Mouse (Mus musculus): ENCODE measurements around the gene Dis3l. TPM values are rescaled to one million over a fixed set of nuclear protein-coding genes. Genes with fewer than 3 reads are reported as not detected.

Dis3l gene
- polyA plus RNA-seq, 1 experiment: 7.2 TPM

DNA sequence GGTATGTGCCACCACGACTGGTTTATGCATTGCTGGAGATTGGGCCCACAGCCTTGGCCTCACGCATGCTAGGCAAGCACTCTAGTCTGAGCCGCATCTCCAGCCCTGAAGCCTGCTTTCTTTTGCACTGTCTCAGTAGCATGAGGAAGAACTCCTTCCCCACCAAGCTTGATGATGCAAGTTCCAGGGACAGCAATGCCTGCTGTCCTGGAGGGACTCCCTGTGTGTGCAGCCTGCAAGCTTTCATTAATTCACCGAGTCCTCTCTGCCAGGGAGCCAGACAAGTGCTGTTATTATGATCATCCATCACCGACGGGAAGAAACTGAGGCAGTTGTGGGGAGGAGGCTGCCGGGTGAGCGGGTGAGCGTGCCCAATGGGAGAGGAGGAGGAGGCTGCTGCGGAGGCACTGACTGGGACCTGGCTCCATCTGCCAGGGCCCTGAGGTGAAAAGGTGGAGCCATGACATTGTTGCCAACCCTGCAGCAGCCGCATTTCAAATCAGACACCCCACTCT lies 30.3 kb upstream of the Dis3l start:
- Histone ChIP-seq H3K4me3 (ENCODE audit: low read depth, low read length) (no peak overlapping the region), H3K27me3 (ENCODE audit: control insufficient read depth, insufficient read depth, low read length) (no peaks in the 10 kb centered on the region; the same call in 1 of the 2 replicates), H3K27ac (ENCODE audit: insufficient read depth, low read depth, low read length) (no peak overlapping the region), H3K4me1 (ENCODE audit: control insufficient read depth, insufficient read depth, insufficient read length, low read length) (no peaks in the 10 kb centered on the region), H3K36me3 (ENCODE audit: control insufficient read depth, insufficient read depth, low read length) (no peaks in the 10 kb centered on the region)
- 69% methylated on average over 11 of the region's 11 CpGs for WGBS
- no peak for TF ChIP-seq POLR2A (IDR thresholded peaks at IDR 0.05; ENCODE audit: low read depth, low read length)
- TF ChIP-seq CTCF (IDR thresholded peaks at IDR 0.05; ENCODE audit: extremely low read depth, insufficient read length, insufficient replicate concordance, low read depth, low read length): no peak

DNA sequence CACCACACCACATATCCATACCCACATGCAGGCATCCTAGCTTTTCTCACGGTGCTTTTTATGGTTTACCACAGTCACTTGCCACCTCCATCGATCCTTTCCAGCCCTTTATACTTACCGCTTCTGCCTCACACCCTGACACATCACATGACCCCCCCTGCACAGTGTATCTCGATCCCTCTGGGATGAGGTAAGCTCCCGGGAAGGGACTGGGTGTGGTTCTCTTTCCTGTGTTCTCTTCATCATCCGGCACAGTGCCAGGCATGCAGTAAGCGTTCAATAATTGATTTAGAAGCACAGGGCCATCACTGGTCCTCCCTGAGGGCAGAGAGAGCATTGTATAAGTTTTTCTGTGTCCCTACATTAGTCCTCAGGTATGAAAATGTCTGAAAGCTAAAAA lies 28.8 kb upstream of the Dis3l start:
- no peaks in the 10 kb centered on the region for H3K4me1 ChIP-seq (ENCODE audit: control insufficient read depth, insufficient read depth, insufficient read length, low read length)
- H3K27me3 ChIP-seq (ENCODE audit: control insufficient read depth, insufficient read depth, low read length): no peaks in the 10 kb centered on the region; the same call in 1 of the 2 replicates
- TF ChIP-seq CTCF (IDR thresholded peaks at IDR 0.05; ENCODE audit: extremely low read depth, insufficient read length, insufficient replicate concordance, low read depth, low read length) (no peak), POLR2A (IDR thresholded peaks at IDR 0.05; ENCODE audit: low read depth, low read length) (no peak)
- H3K27ac ChIP-seq (ENCODE audit: insufficient read depth, low read depth, low read length): no peak overlapping the region
- 19% methylated on average over 7 of the region's 7 CpGs for WGBS
- no peaks in the 10 kb centered on the region for H3K36me3 ChIP-seq (ENCODE audit: control insufficient read depth, insufficient read depth, low read length)
- no peak overlapping the region for H3K4me3 ChIP-seq (ENCODE audit: low read depth, low read length)

DNA sequence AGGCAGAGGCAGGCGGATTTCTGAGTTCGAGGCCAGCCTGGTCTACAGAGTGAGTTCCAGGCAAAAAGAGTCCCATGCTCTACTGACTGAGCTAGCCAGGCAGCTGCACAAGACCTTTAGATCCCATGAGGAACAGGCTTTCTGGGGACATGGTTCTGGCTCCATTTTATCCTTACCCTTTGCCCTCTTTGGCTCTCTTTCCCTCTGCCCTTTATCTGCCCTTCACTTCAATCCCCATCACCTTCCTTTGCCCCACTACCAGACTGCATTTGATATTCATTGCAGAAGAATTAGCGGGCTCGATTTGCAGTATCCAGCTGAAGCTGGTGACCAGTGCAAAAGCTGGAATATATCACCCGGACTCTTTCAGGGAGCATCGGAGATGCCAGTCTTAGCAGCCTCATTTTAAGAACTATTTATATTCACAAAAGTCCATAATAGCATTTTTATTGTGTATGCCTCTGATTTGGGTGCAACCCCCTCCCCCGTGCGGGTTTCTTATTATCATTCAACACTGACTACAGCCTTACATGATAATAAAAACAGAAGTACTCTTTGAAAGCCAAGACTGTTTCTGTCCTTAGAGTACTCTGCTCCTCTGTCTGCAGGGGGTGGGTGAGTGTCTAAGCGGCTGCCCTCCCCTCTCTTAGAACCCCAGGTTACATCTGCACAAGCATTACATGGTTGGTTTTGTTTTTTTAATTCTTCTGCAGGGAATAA lies 20.3 kb upstream of the Dis3l start:
- Histone ChIP-seq H3K4me1 (ENCODE audit: control insufficient read depth, insufficient read depth, insufficient read length, low read length) (no peaks in the 10 kb centered on the region), H3K4me3 (ENCODE audit: low read depth, low read length) (no peak overlapping the region), H3K27ac (ENCODE audit: insufficient read depth, low read depth, low read length) (no peak overlapping the region), H3K36me3 (ENCODE audit: control insufficient read depth, insufficient read depth, low read length) (no peaks in the 10 kb centered on the region), H3K27me3 (ENCODE audit: control insufficient read depth, insufficient read depth, low read length) (no peaks in the 10 kb centered on the region)
- TF ChIP-seq CTCF (IDR thresholded peaks at IDR 0.05; ENCODE audit: extremely low read depth, insufficient read length, insufficient replicate concordance, low read depth, low read length) (no peak), POLR2A (IDR thresholded peaks at IDR 0.05; ENCODE audit: low read depth, low read length) (no peak)
- WGBS: 89% methylated on average over 9 of the region's 9 CpGs

DNA sequence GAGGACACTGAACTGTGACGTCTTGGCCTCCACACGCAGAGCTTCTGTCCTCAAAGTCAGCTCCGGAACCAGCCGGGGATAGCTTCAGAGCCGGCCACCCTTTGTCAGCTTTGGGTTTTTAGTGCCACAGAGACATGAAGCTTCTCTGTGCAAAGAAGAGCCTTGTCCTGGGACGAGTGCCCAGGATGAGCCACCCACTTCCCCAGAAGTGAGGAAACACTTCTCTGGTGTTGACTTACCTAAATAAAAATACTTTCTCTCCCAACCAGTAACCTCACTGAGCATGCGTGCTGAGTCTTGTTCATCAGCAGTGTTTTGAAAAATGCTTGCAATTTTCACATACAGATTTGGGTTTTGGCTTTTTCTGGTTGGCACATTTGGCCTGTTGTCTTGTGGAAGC lies 14.5 kb upstream of the Dis3l start:
- Histone ChIP-seq H3K4me1 (ENCODE audit: control insufficient read depth, insufficient read depth, insufficient read length, low read length) (no peaks in the 10 kb centered on the region), H3K36me3 (ENCODE audit: control insufficient read depth, insufficient read depth, low read length) (no peaks in the 10 kb centered on the region), H3K27ac (ENCODE audit: insufficient read depth, low read depth, low read length) (no peak overlapping the region), H3K27me3 (ENCODE audit: control insufficient read depth, insufficient read depth, low read length) (no peaks in the 10 kb centered on the region), H3K4me3 (ENCODE audit: low read depth, low read length) (no peak overlapping the region)
- TF ChIP-seq POLR2A (IDR thresholded peaks at IDR 0.05; ENCODE audit: low read depth, low read length) (no peak), CTCF (IDR thresholded peaks at IDR 0.05; ENCODE audit: extremely low read depth, insufficient read length, insufficient replicate concordance, low read depth, low read length) (no peak)
- 81% methylated on average over 7 of the region's 7 CpGs for WGBS

DNA sequence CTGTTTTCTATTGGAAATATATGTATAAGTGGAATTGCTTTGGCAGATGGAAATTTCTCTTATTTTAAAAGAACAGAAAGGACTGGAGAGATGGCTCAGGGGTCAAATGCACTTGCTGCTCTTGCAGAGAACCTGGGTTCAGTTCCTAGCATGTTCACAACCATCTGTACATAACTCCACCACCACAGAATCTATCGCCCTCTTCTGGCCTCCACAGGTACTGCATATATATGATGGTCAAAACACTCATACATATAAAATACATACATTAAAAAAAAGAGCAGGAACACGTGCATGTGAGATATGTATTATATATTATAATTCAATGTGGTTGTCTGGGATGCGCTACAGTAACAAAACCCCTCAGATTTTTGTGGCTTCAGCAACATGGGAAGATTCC lies 10.1 kb upstream of the Dis3l start:
- TF ChIP-seq CTCF (IDR thresholded peaks at IDR 0.05; ENCODE audit: extremely low read depth, insufficient read length, insufficient replicate concordance, low read depth, low read length): peak; percentile 37; the same call in 1 of the 2 replicates
- TF ChIP-seq POLR2A (IDR thresholded peaks at IDR 0.05; ENCODE audit: low read depth, low read length): no peak
- Histone ChIP-seq H3K27ac (ENCODE audit: insufficient read depth, low read depth, low read length) (no peak overlapping the region), H3K36me3 (ENCODE audit: control insufficient read depth, insufficient read depth, low read length) (no peaks in the 10 kb centered on the region), H3K4me1 (ENCODE audit: control insufficient read depth, insufficient read depth, insufficient read length, low read length) (no peaks in the 10 kb centered on the region), H3K4me3 (ENCODE audit: low read depth, low read length) (no peak overlapping the region), H3K27me3 (ENCODE audit: control insufficient read depth, insufficient read depth, low read length) (no peaks in the 10 kb centered on the region)
- 43% methylated on average over 3 of the region's 3 CpGs for WGBS

DNA sequence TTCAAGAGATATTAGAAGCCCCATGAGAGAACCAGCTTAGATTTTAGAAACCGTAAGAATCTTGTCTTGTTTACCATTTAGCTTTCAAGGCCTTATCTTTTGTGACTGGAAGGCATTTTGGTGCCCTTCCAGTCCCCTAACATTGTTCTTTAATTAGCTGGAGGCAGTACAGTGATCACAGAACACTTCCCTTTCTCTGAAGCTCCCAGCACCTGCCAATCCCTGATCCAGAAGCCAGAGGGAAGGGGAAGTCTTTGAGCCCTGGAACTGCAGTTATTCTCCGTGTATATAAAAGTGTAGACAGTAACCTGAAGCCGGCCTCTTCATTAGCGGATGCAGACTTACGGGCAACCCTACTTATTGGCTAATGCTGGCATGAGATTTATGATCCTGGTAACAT lies 8.4 kb upstream of the Dis3l start:
- Histone ChIP-seq H3K27me3 (ENCODE audit: control insufficient read depth, insufficient read depth, low read length) (no peaks in the 10 kb centered on the region), H3K4me3 (ENCODE audit: low read depth, low read length) (no peak overlapping the region), H3K27ac (ENCODE audit: insufficient read depth, low read depth, low read length) (no peak overlapping the region), H3K36me3 (ENCODE audit: control insufficient read depth, insufficient read depth, low read length) (no peaks in the 10 kb centered on the region), H3K4me1 (ENCODE audit: control insufficient read depth, insufficient read depth, insufficient read length, low read length) (no peaks in the 10 kb centered on the region)
- TF ChIP-seq CTCF (IDR thresholded peaks at IDR 0.05; ENCODE audit: extremely low read depth, insufficient read length, insufficient replicate concordance, low read depth, low read length) (no peak), POLR2A (IDR thresholded peaks at IDR 0.05; ENCODE audit: low read depth, low read length) (no peak)
- WGBS: 49% methylated on average over 5 of the region's 5 CpGs

DNA sequence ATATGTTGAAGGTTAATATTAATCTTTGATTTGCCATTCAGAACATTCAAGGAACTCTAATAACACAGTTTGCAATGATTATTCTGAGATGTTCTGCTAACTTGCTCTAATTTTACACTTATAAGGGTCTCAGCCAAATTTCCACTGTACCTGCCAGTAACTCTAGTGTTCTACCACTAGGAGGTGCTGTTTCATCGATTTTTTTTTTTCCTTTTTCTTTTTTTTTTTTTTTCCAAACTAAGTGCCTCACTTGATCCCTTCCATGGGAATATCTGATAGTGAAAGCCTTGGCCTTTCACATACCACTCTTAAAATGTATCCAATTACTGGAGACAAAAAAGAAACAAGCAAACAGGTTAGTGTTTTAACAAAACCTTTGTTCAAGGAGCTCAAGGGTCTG lies 6.3 kb upstream of the Dis3l start:
- Histone ChIP-seq H3K4me3 (ENCODE audit: low read depth, low read length) (no peak overlapping the region), H3K36me3 (ENCODE audit: control insufficient read depth, insufficient read depth, low read length) (no peaks in the 10 kb centered on the region), H3K27ac (ENCODE audit: insufficient read depth, low read depth, low read length) (no peak overlapping the region), H3K27me3 (ENCODE audit: control insufficient read depth, insufficient read depth, low read length) (no peaks in the 10 kb centered on the region), H3K4me1 (ENCODE audit: control insufficient read depth, insufficient read depth, insufficient read length, low read length) (no peaks in the 10 kb centered on the region)
- 0% methylated on average over 1 of the region's 1 CpGs for WGBS
- TF ChIP-seq CTCF (IDR thresholded peaks at IDR 0.05; ENCODE audit: extremely low read depth, insufficient read length, insufficient replicate concordance, low read depth, low read length) (no peak), POLR2A (IDR thresholded peaks at IDR 0.05; ENCODE audit: low read depth, low read length) (no peak)

All from small intestine, adult 2 months (tissue).